Mouse (Mus musculus): ENCODE data around the gene Tars.

DNA sequence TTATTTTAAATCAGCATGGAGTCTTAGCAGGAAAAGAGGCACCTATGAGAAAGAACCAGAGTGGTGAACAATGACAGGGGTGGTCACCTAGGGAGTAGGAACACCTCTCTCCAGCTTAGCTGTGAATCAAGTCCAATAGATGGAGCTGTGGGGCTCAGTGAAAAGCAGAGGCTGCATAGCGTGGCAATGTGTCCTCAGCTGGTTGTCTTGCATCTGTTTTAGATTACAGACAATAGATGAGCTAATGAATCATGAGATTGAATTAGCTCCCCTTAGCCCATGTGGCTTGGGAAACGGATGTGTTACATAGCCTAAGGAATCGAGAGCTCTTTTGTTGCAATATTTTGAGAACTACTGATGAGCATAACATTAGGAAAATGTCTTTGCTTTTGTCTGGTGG is 43.6 kb downstream of the Tars start:
- TF ChIP-seq CTCF (IDR thresholded peaks at IDR 0.05; ENCODE audit: low read depth, low read length) (no peak), TAL1 (conservative IDR thresholded peaks at IDR 0.05; ENCODE audit: low read depth, low read length) (no peak), GATA2 (IDR thresholded peaks at IDR 0.05; ENCODE audit: borderline replicate concordance, low read depth, low read length) (no peak), GATA1 (IDR thresholded peaks at IDR 0.05; ENCODE audit: borderline replicate concordance, low read length) (no peak), POLR2AphosphoS5 (IDR thresholded peaks at IDR 0.05; ENCODE audit: insufficient replicate concordance, low read depth, low read length) (no peak)
